Mouse (Mus musculus) lung, embryonic 14.5 days (tissue): ENCODE data around the gene Slc4a5. TPM values are rescaled to one million over a fixed set of nuclear protein-coding genes. Genes with fewer than 3 reads are reported as not detected.

ENCODE experiments used
- ATAC-seq: fragments of 200-750 bp; cut with Nextera tagmentation; 2 replicates; pipeline ENCODE4 v1.8.0; 2017; ENCODE audit warnings: mild to moderate bottlenecking, moderate TSS enrichment, moderate library complexity; ENCODE audit not compliant: insufficient read depth
- DNase-seq: peaks from one replicate; pipeline ENCODE4 v3.0.0-alpha.2; 2015
- H3K27ac ChIP-seq: fragments of 300-500 bp; sonication (generic); 2 replicates; pipeline ENCODE4 v1.5.1; 2014; ENCODE audit warnings: low read depth, mild to moderate bottlenecking, moderate library complexity
- H3K27me3 ChIP-seq: fragments of 300-500 bp; sonication (generic); 2 replicates; pipeline ENCODE4 v1.6.1; 2014; ENCODE audit warnings: low read length, control low read depth; ENCODE audit not compliant: insufficient read depth
- H3K36me3 ChIP-seq: fragments of 300-500 bp; sonication (generic); 2 replicates; pipeline ENCODE4 v1.6.1; 2014; ENCODE audit warnings: control low read depth; ENCODE audit not compliant: insufficient read depth
- H3K4me1 ChIP-seq: fragments of 300-500 bp; sonication (generic); 2 replicates; pipeline ENCODE4 v1.6.1; 2014; ENCODE audit warnings: antibody characterized with exemption, control low read depth; ENCODE audit not compliant: insufficient read depth
- H3K4me2 ChIP-seq: fragments of 300-500 bp; sonication (generic); 2 replicates; pipeline ENCODE4 v1.6.1; 2014; ENCODE audit warnings: mild to moderate bottlenecking
- H3K4me3 ChIP-seq: fragments of 300-500 bp; sonication (generic); 2 replicates; pipeline ENCODE4 v1.5.1; 2014; ENCODE audit warnings: low read depth, low read length
- H3K9ac ChIP-seq: fragments of 300-500 bp; sonication (generic); 2 replicates; pipeline ENCODE4 v1.6.1; 2014
- H3K9me3 ChIP-seq: fragments of 300-500 bp; sonication (generic); 2 replicates; pipeline ENCODE4 v1.6.1; 2016; ENCODE audit warnings: low read depth, low read length, control low read depth
- CTCF ChIP-seq: IDR thresholded peaks from 2 replicates; pipeline ENCODE4 v1.5.1; 2016; ENCODE audit warnings: antibody characterized with exemption, low read depth
- WGBS: fragments of 180-500 bp; shearing (Covaris S2); extraction: QIAGEN DNeasy Blood & Tissue Kit; methylation state at CpG from one replicate; pipeline ENCODE4 v1.1.7; 2014; 5-methylcytosine and 5-hydroxymethylcytosine counted together
- polyA plus RNA-seq: library from polyadenylated mRNA; unstranded; fragments of >200 nt; fragmentation: Nextera tagmentation; extraction: Ambion mirVana; gene quantifications from 2 replicates; pipeline ENCODE4 v1.2.1, GENCODE M21; 2014

The Slc4a5 gene
- polyA plus RNA-seq, 1 experiment from 2014 or later = 0.61 TPM

DNA sequence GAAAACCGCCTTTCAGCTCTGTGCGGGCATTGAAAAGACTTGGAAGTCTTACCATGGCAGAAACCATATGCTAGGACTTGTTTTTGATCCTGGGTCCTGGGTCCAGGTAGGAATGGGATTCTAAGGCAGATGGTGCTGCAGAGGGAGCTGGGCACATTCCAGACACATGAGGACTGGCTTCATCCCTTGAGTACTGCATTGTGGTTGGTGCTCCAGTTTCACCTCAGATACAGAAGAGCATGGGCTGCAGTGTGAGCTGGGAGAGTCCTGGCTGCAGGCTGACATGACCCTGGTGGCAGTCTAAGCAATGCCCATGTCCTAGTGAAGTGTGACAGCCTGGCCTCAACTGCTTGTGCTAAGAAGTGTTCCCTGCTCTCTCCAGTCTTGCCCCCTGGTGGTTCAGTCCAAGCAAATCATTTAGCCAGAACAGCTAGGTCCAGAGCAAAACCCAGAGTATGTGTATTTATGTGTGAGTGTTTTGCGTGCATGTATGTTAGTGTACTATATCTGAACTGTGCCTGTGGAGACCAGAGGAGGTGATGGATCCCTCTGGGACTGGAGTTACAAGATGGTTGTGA is 34.7 kb upstream of the Slc4a5 start:
- Histone ChIP-seq H3K9me3 (no peaks in the 10 kb centered on the region), H3K9ac (no peak overlapping the region), H3K4me1 (no peaks in the 10 kb centered on the region), H3K4me3 (no peak overlapping the region), H3K27me3 (no peaks in the 10 kb centered on the region), H3K36me3 (peaks cover 45% of the 10 kb centered on the region), H3K27ac (no peak overlapping the region), H3K4me2 (no peak overlapping the region)
- 87% methylated on average over 3 of the region's 3 CpGs for WGBS
- TF ChIP-seq CTCF = peak; percentile 66
- no peak for ATAC-seq
- peak; percentile 55 for DNase-seq

DNA sequence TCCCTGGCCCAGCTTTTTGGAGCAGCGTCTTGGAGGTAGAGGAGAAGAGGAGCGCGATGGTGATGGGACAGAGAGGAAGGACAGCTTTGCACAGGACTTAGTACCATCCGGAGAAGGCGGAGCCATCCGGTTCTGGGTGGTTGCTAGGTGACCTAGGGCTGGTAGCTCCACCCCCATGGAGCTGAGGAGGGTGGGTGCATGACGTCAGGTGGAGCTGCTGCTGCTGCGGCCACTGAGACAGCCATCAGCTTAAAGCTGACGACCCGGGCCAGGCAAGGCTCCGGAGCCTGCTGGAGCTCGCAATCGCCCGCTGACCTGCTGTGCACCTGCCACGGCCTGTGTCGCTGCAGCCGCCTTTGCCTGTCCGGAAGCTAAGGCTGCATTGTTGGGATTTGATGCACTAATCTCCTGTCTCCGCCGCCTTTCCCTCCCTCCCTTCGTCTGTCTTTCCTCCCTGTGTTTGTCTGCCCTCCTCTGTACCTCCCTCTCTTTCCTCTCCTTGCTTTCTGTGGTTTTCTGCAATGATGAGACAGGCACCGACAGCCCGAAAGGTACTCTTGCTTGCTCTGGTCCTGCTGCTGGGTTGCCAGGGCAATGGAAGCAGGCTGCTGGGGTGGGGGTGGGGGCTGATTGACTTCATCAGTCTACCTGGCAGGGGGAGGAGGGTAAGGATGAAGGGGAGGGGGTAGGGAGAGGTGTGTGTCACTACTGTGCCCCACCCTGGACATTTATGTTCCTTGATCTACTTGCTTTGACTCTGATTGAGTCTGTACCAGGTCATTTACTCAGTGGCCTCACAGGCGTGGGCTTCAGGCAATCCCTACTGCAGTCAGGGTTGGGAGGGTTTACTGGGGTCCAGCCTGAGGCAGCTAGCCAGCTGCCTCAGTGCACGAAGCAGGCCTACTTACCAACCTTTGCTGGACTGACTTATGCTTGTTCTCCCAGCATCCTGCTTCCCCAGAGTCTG is 33.5 kb upstream of the Slc4a5 start:
- Histone ChIP-seq H3K4me2 (peak overlapping the region; percentile 46), H3K4me1 (no peaks in the 10 kb centered on the region), H3K36me3 (peaks cover 57% of the 10 kb centered on the region), H3K27me3 (no peaks in the 10 kb centered on the region), H3K27ac (no peak overlapping the region), H3K9me3 (no peaks in the 10 kb centered on the region), H3K4me3 (peak overlapping the region; percentile 9; the same call in 1 of the 2 replicates), H3K9ac (peak overlapping the region; percentile 13; the same call in 1 of the 2 replicates)
- no peak for TF ChIP-seq CTCF
- DNase-seq = peak; percentile 76
- 21% methylated on average over 25 of the region's 25 CpGs for WGBS
- ATAC-seq = peak; percentile 70

- DNase-seq = no peak
- no peak overlapping the region for H3K4me3 ChIP-seq
- H3K9ac ChIP-seq = no peak overlapping the region
- WGBS = 73% methylated on average over 2 of the region's 2 CpGs
- no peaks in the 10 kb centered on the region for H3K27me3 ChIP-seq
- peaks cover 65% of the 10 kb centered on the region for H3K36me3 ChIP-seq
- H3K9me3 ChIP-seq = no peaks in the 10 kb centered on the region
- no peak overlapping the region for H3K27ac ChIP-seq
- no peak for TF ChIP-seq CTCF
- ATAC-seq = no peak
- H3K4me1 ChIP-seq = no peaks in the 10 kb centered on the region
- H3K4me2 ChIP-seq = no peak overlapping the region
Observed at GRCm38 (mm10) chr6:83186946-83187345, 32.7 kb upstream of the Slc4a5 start.

DNA sequence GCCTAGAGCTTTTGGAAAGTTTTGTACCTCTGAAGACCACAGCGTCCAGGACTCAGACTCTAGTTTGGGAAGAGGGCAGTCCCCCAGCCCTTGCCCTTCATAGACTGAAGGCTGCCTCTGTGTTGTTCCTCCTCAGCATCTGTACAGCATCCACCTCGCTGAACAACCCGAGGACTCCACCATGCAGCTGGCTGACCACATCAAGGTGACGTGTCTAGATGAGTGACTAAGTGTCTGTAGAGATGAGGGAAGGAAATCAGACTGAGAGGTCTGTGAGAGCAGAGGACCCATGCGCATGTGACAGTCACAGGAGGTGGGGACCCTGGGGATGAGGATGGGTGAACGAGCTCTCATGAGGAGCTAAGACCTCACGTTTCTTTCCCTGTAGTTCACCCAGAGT is 26.1 kb upstream of the Slc4a5 start:
- H3K27me3 ChIP-seq = no peaks in the 10 kb centered on the region
- 86% methylated on average over 7 of the region's 7 CpGs for WGBS
- DNase-seq = no peak

GRCm38 (mm10) chr6:83197345-83198004 is 22.2 kb upstream of the Slc4a5 start:
- Histone ChIP-seq H3K36me3 (peaks cover 82% of the 10 kb centered on the region), H3K9me3 (no peaks in the 10 kb centered on the region), H3K27ac (no peak overlapping the region), H3K9ac (no peak overlapping the region), H3K4me2 (no peak overlapping the region), H3K27me3 (no peaks in the 10 kb centered on the region), H3K4me3 (no peak overlapping the region), H3K4me1 (no peaks in the 10 kb centered on the region)
- DNase-seq = peak; percentile 62
- WGBS = 46% methylated on average over 15 of the region's 15 CpGs
- TF ChIP-seq CTCF = peak; percentile 51
- peak; percentile 44; the same call in 1 of the 2 replicates for ATAC-seq

More for the DNA sequence above, 26.1 kb upstream of the Slc4a5 start:
- Histone ChIP-seq H3K4me2 (no peak overlapping the region), H3K9me3 (no peaks in the 10 kb centered on the region), H3K4me3 (no peak overlapping the region), H3K27ac (no peak overlapping the region), H3K36me3 (peaks cover 100% of the 10 kb centered on the region), H3K9ac (no peak overlapping the region), H3K4me1 (no peaks in the 10 kb centered on the region)
- no peak for TF ChIP-seq CTCF
- ATAC-seq = no peak

DNA sequence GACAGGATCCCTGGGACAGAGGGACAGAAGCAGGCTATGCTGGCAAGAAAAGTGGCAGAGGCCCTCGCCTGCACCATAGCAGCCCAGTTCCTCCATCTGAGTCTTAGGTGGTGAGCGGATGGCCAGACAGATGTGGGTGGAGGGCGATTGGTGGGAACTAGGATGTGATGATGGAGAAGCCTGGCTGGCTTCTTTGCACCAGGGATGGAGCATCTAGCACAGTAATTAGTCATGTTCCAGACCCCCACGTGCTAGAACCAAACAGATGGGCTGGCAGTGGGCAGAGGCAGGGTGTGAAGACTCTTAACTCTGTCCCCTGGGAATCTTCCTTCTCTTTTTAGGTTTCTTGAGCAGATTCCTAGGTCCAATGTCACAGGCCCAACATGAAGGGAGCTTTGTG is 16.3 kb upstream of the Slc4a5 start:
- no peak for TF ChIP-seq CTCF
- Histone ChIP-seq H3K9ac (no peak overlapping the region), H3K4me3 (no peak overlapping the region), H3K4me2 (no peak overlapping the region), H3K27me3 (no peaks in the 10 kb centered on the region), H3K36me3 (peaks cover 23% of the 10 kb centered on the region), H3K4me1 (no peaks in the 10 kb centered on the region), H3K27ac (no peak overlapping the region), H3K9me3 (no peaks in the 10 kb centered on the region)
- ATAC-seq (no peak), DNase-seq (no peak)
- WGBS = 82% methylated on average over 4 of the region's 4 CpGs

- Histone ChIP-seq H3K9me3 (no peaks in the 10 kb centered on the region), H3K27me3 (no peaks in the 10 kb centered on the region), H3K4me3 (no peak overlapping the region), H3K27ac (no peak overlapping the region), H3K4me2 (no peak overlapping the region), H3K9ac (no peak overlapping the region), H3K4me1 (no peaks in the 10 kb centered on the region), H3K36me3 (peaks cover 3% of the 10 kb centered on the region)
- DNase-seq (no peak), ATAC-seq (no peak)
- WGBS = 82% methylated on average over 3 of the region's 3 CpGs
- no peak for TF ChIP-seq CTCF
Observed at GRCm38 (mm10) chr6:83205851-83206250, 13.8 kb upstream of the Slc4a5 start.
